Mouse (Mus musculus): ENCODE measurements around the gene Rnf144b. TPM values are rescaled to one million over a fixed set of nuclear protein-coding genes. Genes with fewer than 3 reads are reported as not detected.

Rnf144b gene
- polyA plus RNA-seq, 1 experiment from 2014 or later = 1.00 TPM

DNA sequence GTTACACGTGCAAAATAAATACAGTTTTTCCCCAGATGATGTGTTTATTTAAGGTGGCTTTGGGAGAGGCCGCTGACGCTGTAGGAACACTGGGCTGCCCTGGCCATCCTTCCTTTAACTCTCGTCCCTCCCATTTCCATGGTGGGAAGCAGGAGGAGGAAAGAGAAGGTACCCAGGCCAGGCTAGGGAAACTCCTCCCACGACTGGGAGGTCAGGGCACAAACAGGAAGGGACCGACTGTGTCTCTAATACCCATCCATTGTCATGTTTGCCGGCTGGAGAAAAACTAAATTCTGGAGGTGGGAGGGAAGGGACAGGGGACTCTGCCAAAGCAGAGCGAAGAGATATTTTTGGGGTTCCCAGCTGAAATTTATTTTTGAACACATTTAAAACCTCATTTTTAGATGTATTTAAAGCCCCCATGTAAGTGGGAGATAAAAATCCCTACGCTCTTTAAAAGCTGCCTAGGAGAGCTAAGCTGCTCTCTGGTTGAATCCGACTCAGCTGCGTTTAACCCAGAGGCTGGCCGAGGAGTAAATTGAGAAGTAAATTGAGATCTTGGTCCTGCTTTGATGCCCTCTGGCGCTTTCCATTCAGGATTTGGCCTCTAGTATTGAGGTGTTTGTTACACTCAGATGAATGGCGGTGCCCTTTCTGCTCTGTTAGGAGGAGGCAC, 102.3 kb downstream of the Rnf144b start:
- H3K9me3 ChIP-seq = no peaks in the 10 kb centered on the region
- H3K4me2 ChIP-seq (replicated peaks) = no peak overlapping the region
- H3K27me3 ChIP-seq = no peaks in the 10 kb centered on the region; the same call in 1 of the 2 replicates
- no peak overlapping the region for H3K4me3 ChIP-seq
- H3K4me1 ChIP-seq = peaks cover 15% of the 10 kb centered on the region; the same call in 1 of the 2 replicates
- no peaks in the 10 kb centered on the region for H3K36me3 ChIP-seq
- H3K27ac ChIP-seq = no peak overlapping the region
- no peak overlapping the region for H3K9ac ChIP-seq
- 12% methylated on average over 14 of the region's 14 CpGs for WGBS
- no peak for ATAC-seq (ENCODE audit: insufficient number of reproducible peaks, insufficient read depth, low FRiP score, low TSS enrichment)

GRCm38 (mm10) chr13:47225324-47225697, 102.9 kb downstream of the Rnf144b start:
- Histone ChIP-seq H3K9me3 (no peaks in the 10 kb centered on the region), H3K27me3 (no peaks in the 10 kb centered on the region; the same call in 1 of the 2 replicates), H3K9ac (no peak overlapping the region), H3K4me1 (peaks cover 15% of the 10 kb centered on the region; the same call in 1 of the 2 replicates), H3K27ac (no peak overlapping the region), H3K4me3 (no peak overlapping the region), H3K36me3 (no peaks in the 10 kb centered on the region), H3K4me2 (replicated peaks) (no peak overlapping the region)
- ATAC-seq (ENCODE audit: insufficient number of reproducible peaks, insufficient read depth, low FRiP score, low TSS enrichment) = no peak
- WGBS = 72% methylated on average over 3 of the region's 3 CpGs

GRCm38 (mm10) chr13:47225802-47226201, 103.3 kb downstream of the Rnf144b start:
- H3K4me3 ChIP-seq = no peak overlapping the region
- H3K9ac ChIP-seq = no peak overlapping the region
- no peak for ATAC-seq (ENCODE audit: insufficient number of reproducible peaks, insufficient read depth, low FRiP score, low TSS enrichment)
- peaks cover 15% of the 10 kb centered on the region; the same call in 1 of the 2 replicates for H3K4me1 ChIP-seq
- H3K9me3 ChIP-seq = no peaks in the 10 kb centered on the region
- no peaks in the 10 kb centered on the region for H3K36me3 ChIP-seq
- no peak overlapping the region for H3K4me2 ChIP-seq (replicated peaks)
- WGBS = 77% methylated on average over 9 of the region's 9 CpGs
- no peaks in the 10 kb centered on the region; the same call in 1 of the 2 replicates for H3K27me3 ChIP-seq
- H3K27ac ChIP-seq = no peak overlapping the region

- no peak overlapping the region for H3K4me3 ChIP-seq
- 89% methylated on average over 5 of the region's 5 CpGs for WGBS
- no peak for ATAC-seq (ENCODE audit: insufficient number of reproducible peaks, insufficient read depth, low FRiP score, low TSS enrichment)
- no peaks in the 10 kb centered on the region for H3K9me3 ChIP-seq
- H3K4me1 ChIP-seq = peaks cover 15% of the 10 kb centered on the region; the same call in 1 of the 2 replicates
- no peaks in the 10 kb centered on the region; the same call in 1 of the 2 replicates for H3K27me3 ChIP-seq
- no peak overlapping the region for H3K27ac ChIP-seq
- no peak overlapping the region for H3K4me2 ChIP-seq (replicated peaks)
- H3K9ac ChIP-seq = no peak overlapping the region
- no peaks in the 10 kb centered on the region for H3K36me3 ChIP-seq
Observed at GRCm38 (mm10) chr13:47226521-47226920, 104.1 kb downstream of the Rnf144b start.

- H3K27me3 ChIP-seq = no peaks in the 10 kb centered on the region; the same call in 1 of the 2 replicates
- no peak for ATAC-seq (ENCODE audit: insufficient number of reproducible peaks, insufficient read depth, low FRiP score, low TSS enrichment)
- no peak overlapping the region for H3K4me2 ChIP-seq (replicated peaks)
- whole genome bisulfite sequencing = 94% methylated on average over 8 of the region's 8 CpGs
- H3K27ac ChIP-seq = no peak overlapping the region
- H3K36me3 ChIP-seq = no peaks in the 10 kb centered on the region
- H3K9ac ChIP-seq = no peak overlapping the region
- peaks cover 15% of the 10 kb centered on the region; the same call in 1 of the 2 replicates for H3K4me1 ChIP-seq
- H3K9me3 ChIP-seq = no peaks in the 10 kb centered on the region
- no peak overlapping the region for H3K4me3 ChIP-seq
Observed at GRCm38 (mm10) chr13:47228201-47228600, 105.7 kb downstream of the Rnf144b start.

DNA sequence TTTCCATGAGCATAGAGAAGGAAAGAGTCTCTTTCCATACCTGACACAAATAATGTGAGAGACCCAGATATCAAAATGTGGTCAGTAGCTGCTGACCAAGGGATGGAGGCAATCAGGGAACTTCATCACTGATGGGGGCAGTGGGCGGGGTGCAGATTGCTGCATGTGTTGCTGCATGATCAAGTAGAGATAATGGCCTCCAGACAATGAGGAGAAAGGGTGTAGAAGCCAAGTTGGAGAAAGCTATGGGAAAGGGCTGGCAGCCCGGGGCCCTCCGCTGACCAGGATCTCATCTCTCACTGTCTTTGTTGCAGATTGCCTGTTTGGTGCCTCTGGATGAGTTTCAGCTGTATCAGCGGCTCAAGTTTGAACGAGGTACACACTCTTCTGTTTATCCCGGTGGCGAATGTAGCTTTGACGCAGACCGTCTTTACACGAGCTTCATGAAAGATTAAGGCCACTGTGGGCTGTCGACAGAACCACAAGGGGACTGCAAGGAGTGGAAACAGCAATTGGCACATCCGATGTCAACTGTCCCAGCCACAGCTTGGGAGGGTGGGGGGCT, 106.3 kb downstream of the Rnf144b start:
- WGBS = 90% methylated on average over 12 of the region's 12 CpGs

DNA sequence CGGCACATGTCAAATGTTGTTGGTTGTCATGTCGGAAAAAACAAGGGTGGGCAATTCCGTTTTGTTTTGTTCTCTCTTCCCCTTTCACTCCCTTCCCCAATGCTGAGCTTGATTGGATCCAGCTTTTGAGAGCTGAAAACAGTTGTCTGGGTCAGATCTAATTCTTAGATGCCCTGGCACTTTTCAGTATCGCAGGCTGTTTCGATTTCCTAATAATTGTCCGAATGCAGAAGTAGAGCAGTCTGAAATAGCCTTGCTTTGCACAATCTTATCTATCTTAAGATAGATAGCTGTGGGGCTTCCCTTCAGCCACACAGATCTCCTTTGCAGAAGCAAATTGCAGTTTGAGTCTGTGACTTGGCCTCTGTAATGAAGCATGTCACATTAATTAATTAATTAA, 109.7 kb downstream of the Rnf144b start:
- Histone ChIP-seq H3K4me2 (replicated peaks) (no peak overlapping the region), H3K36me3 (no peaks in the 10 kb centered on the region), H3K27me3 (no peaks in the 10 kb centered on the region), H3K4me3 (no peak overlapping the region), H3K4me1 (no peaks in the 10 kb centered on the region), H3K27ac (no peak overlapping the region), H3K9me3 (no peaks in the 10 kb centered on the region), H3K9ac (no peak overlapping the region)
- ATAC-seq (ENCODE audit: insufficient number of reproducible peaks, insufficient read depth, low FRiP score, low TSS enrichment) = no peak
- whole genome bisulfite sequencing = 55% methylated on average over 6 of the region's 6 CpGs

More for the DNA sequence above, 106.3 kb downstream of the Rnf144b start:
- Histone ChIP-seq H3K36me3 (no peaks in the 10 kb centered on the region), H3K27me3 (no peaks in the 10 kb centered on the region; the same call in 1 of the 2 replicates), H3K4me3 (no peak overlapping the region), H3K27ac (no peak overlapping the region), H3K9ac (no peak overlapping the region), H3K4me2 (replicated peaks) (no peak overlapping the region), H3K4me1 (peaks cover 14% of the 10 kb centered on the region; the same call in 1 of the 2 replicates), H3K9me3 (no peaks in the 10 kb centered on the region)
- no peak for ATAC-seq (ENCODE audit: insufficient number of reproducible peaks, insufficient read depth, low FRiP score, low TSS enrichment)

DNA sequence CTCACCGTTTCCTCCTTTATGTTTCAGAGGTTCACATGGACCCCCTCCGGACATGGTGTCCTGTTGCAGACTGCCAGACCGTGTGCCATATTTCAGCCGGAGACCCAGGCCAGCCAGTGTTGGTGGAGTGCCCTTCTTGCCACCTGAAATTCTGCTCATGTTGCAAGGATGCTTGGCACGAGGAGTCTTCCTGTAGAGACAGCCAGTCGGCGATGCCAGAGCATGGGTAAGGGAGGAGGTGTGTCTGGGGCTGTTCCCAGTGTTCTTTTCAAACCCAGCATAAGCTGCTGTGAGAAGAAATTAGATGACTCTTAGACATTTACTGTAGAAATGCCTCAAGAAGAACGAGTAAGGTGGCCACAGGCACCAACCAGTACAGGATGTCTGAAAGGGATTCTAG, 114.9 kb downstream of the Rnf144b start:
- Histone ChIP-seq H3K9ac (no peak overlapping the region), H3K4me2 (replicated peaks) (no peak overlapping the region), H3K4me3 (no peak overlapping the region), H3K36me3 (no peaks in the 10 kb centered on the region), H3K4me1 (no peaks in the 10 kb centered on the region), H3K27ac (no peak overlapping the region), H3K9me3 (no peaks in the 10 kb centered on the region), H3K27me3 (no peaks in the 10 kb centered on the region)
- ATAC-seq (ENCODE audit: insufficient number of reproducible peaks, insufficient read depth, low FRiP score, low TSS enrichment) = no peak
- 83% methylated on average over 8 of the region's 8 CpGs for WGBS

GRCm38 (mm10) chr13:47238131-47238530, 115.7 kb downstream of the Rnf144b start:
- Histone ChIP-seq H3K9me3 (no peaks in the 10 kb centered on the region), H3K4me3 (no peak overlapping the region), H3K9ac (no peak overlapping the region), H3K27ac (no peak overlapping the region), H3K4me1 (no peaks in the 10 kb centered on the region), H3K27me3 (no peaks in the 10 kb centered on the region), H3K36me3 (no peaks in the 10 kb centered on the region), H3K4me2 (replicated peaks) (no peak overlapping the region)
- WGBS = 81% methylated on average over 17 of the region's 17 CpGs
- ATAC-seq (ENCODE audit: insufficient number of reproducible peaks, insufficient read depth, low FRiP score, low TSS enrichment) = no peak

GRCm38 (mm10) chr13:47243569-47243968, 121.1 kb downstream of the Rnf144b start:
- WGBS = 92% methylated on average over 6 of the region's 6 CpGs
- Histone ChIP-seq H3K36me3 (no peaks in the 10 kb centered on the region), H3K4me3 (no peak overlapping the region), H3K27ac (no peak overlapping the region), H3K27me3 (no peaks in the 10 kb centered on the region), H3K9ac (no peak overlapping the region), H3K4me2 (replicated peaks) (no peak overlapping the region), H3K9me3 (no peaks in the 10 kb centered on the region), H3K4me1 (peaks cover 7% of the 10 kb centered on the region; the same call in 1 of the 2 replicates)
- ATAC-seq (ENCODE audit: insufficient number of reproducible peaks, insufficient read depth, low FRiP score, low TSS enrichment) = no peak

GRCm38 (mm10) chr13:47244771-47245170, 122.3 kb downstream of the Rnf144b start:
- no peak for ATAC-seq (ENCODE audit: insufficient number of reproducible peaks, insufficient read depth, low FRiP score, low TSS enrichment)
- H3K4me2 ChIP-seq (replicated peaks) = no peak overlapping the region
- no peaks in the 10 kb centered on the region for H3K36me3 ChIP-seq
- no peaks in the 10 kb centered on the region for H3K9me3 ChIP-seq
- H3K27me3 ChIP-seq = no peaks in the 10 kb centered on the region
- H3K4me1 ChIP-seq = peaks cover 7% of the 10 kb centered on the region; the same call in 1 of the 2 replicates
- H3K27ac ChIP-seq = no peak overlapping the region
- no peak overlapping the region for H3K4me3 ChIP-seq
- 82% methylated on average over 11 of the region's 11 CpGs for WGBS
- H3K9ac ChIP-seq = no peak overlapping the region

DNA sequence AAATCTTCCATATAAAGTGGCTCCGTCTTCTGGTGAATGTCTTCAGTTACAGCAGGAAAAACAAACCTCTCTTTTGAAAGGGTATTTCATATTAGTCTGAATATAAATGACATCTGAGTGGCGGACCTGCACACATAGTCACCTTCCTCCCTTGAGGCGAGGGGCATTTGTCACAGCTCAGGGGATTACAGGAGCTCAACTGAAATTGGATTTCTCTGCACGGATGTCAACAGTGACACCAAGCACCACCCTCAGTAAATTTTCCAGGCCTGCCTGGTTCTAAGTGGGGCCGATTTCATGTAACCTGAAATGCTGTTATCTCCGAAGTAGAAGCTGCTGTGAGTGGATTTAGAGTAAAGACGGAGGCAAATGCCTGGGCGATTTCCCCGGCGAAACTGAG, 124.0 kb downstream of the Rnf144b start:
- ATAC-seq (ENCODE audit: insufficient number of reproducible peaks, insufficient read depth, low FRiP score, low TSS enrichment) = no peak
- Histone ChIP-seq H3K4me3 (no peak overlapping the region), H3K27ac (no peak overlapping the region), H3K27me3 (no peaks in the 10 kb centered on the region), H3K4me1 (peaks cover 7% of the 10 kb centered on the region; the same call in 1 of the 2 replicates), H3K4me2 (replicated peaks) (no peak overlapping the region), H3K36me3 (no peaks in the 10 kb centered on the region), H3K9ac (no peak overlapping the region), H3K9me3 (no peaks in the 10 kb centered on the region)
- 49% methylated on average over 10 of the region's 10 CpGs for WGBS

Data from embryonic facial prominence, embryonic 12.5 days (tissue).